Mouse (Mus musculus): ENCODE data around the gene Arl4a. TPM values are rescaled to one million over a fixed set of nuclear protein-coding genes. Genes with fewer than 3 reads are reported as not detected.

Arl4a gene
- polyA plus RNA-seq, 1 experiment from 2014 or later, result 70.5 TPM

Other genes starting within 250 kb of the Arl4a start
- 0.36 TPM in 1 of 2 replicates, not detected in the other for gene Scin, start 96.2 kb upstream of the Arl4a start, polyA plus RNA-seq (2016; fragmentation: Nextera tagmentation; extraction: Ambion mirVana)
- gene Lsmem1, start 161.5 kb upstream of the Arl4a start, polyA plus RNA-seq (2016; fragmentation: Nextera tagmentation; extraction: Ambion mirVana), result 0.20 TPM in 1 of 2 replicates, not detected in the other
- gene Ifrd1, start 210.5 kb upstream of the Arl4a start, polyA plus RNA-seq (2016; fragmentation: Nextera tagmentation; extraction: Ambion mirVana), result 195 and 196 TPM in 2 replicates

All from forebrain, embryonic 12.5 days (tissue).